Mouse (Mus musculus) MEL (cell line): Measurements from ENCODE around the gene Pld1.

Experiments used
- EP300 ChIP-seq, 2 experiments: IDR thresholded peaks; 2 replicates each; pipeline ENCODE4 v1.6.1; 2011; ENCODE audit warnings: improper control_type of control experiment in 2 of 2, low read length in 2 of 2, low read depth in 1 of 2, mild to moderate bottlenecking in 1 of 2
- ETS1 ChIP-seq: IDR thresholded peaks from 2 replicates; pipeline ENCODE4 v1.6.1; 2012; ENCODE audit warnings: low read depth, mild to moderate bottlenecking, inconsistent platforms, low read length, improper control_type of control experiment, moderate library complexity
- MEF2A ChIP-seq: IDR thresholded peaks from 2 replicates; pipeline ENCODE4 v1.6.1; 2014; ENCODE audit warnings: low read depth, mild to moderate bottlenecking, inconsistent platforms, low read length, improper control_type of control experiment; ENCODE audit not compliant: poor library complexity, insufficient replicate concordance, severe bottlenecking; ENCODE audit errors: extremely low read depth
- POLR2A ChIP-seq, 2 experiments: IDR thresholded peaks; 2 replicates each; pipeline ENCODE4 v1.6.1; 2011 to 2012; ENCODE audit warnings: low read length in 2 of 2, mild to moderate bottlenecking in 2 of 2, control low read depth in 1 of 2, improper control_type of control experiment in 1 of 2, low read depth in 1 of 2, moderate library complexity in 1 of 2; ENCODE audit not compliant: control insufficient read depth in 1 of 2, insufficient read depth in 1 of 2, poor library complexity in 1 of 2
- TAL1 ChIP-seq: IDR thresholded peaks from 2 replicates; pipeline ENCODE4 v1.6.1; 2012; ENCODE audit warnings: mild to moderate bottlenecking, inconsistent platforms, low read length, moderate library complexity, mixed read lengths

- TF ChIP-seq MEF2A (no peak), ETS1 (no peak), POLR2A (IDR thresholded peaks at IDR 0.05; ENCODE audit: control insufficient read depth in 1 of 2, insufficient read depth in 1 of 2, low read depth in 1 of 2, low read length in 2 of 2, poor library complexity in 1 of 2) (no peak), TAL1 (no peak), EP300 (IDR thresholded peaks at IDR 0.05; ENCODE audit: low read depth in 1 of 2, low read length in 2 of 2) (no peak)
Observed at GRCm38 (mm10) chr3:28083218-28083617, 144.7 kb downstream of the Pld1 start.
